8 mouse cellular contexts compared by ENCODE assay signal in the genomic region with DNA sequence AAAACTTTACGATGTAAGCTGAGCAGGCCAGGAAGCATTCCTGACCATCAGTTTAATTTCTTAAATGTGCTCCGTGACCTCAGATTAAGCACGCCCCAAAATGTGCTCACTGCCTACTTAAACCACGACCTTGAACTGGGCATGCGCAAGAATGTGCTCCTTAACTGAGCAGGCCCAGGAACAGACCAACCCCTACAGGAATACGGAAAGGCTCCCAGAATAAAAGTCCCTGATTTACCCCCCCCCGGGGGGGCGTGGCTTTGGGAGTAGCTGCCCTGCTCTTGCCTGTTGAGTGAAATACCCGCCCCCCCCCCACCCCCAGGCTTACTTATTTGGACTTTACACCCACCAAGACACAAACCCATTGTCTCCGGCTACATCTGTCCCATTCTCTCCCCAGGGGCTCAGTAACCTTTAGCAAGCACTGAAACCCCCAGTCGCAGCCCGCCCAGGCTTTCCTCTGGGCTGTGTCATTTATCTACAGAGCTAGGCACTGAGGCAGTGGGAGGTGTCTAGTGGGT. TPM values are rescaled to one million over a fixed set of nuclear protein-coding genes. Genes with fewer than 3 reads are reported as not detected.
DNase-seq lines count a peak whose midpoint lies in the region; TF ChIP-seq lines count a peak whose summit lies in the region.
"Had no signal": no experiment of that assay in that cellular context is flagged by ENCODE, and none has a peak within 500 bp of the region (broad histone marks: within the 10 kb centered on the region; RNA-seq: fewer than 3 reads in every experiment).

No protein-coding gene starts in this region.

- H3K4me2 ChIP-seq in CH12.LX (ENCODE audit: insufficient read depth, low read depth, poor library complexity, severe bottlenecking) = peak overlapping the region; percentile 74; the same call in 1 of the 2 replicates

- no peak for TF ChIP-seq CTCF in CH12.LX (conservative IDR thresholded peaks at IDR 0.05 in 1 of 2, IDR thresholded peaks at IDR 0.05 in 1 of 2; ENCODE audit: low read depth in 2 of 2, low read length in 2 of 2)

- peaks cover 12% of the 10 kb centered on the region for H3K9me3 ChIP-seq in CH12.LX (replicated peaks; ENCODE audit: low read length)

- TF ChIP-seq POLR2A in CH12.LX (IDR thresholded peaks at IDR 0.05; ENCODE audit: low read depth, low read length) = peak; percentile 33; the same call in 1 of the 2 replicates

- TF ChIP-seq EP300 in CH12.LX (IDR thresholded peaks at IDR 0.05; ENCODE audit: low read length) = no peak

- peak overlapping the region; percentile 7; the same call in 1 of the 2 replicates for H3K9ac ChIP-seq in CH12.LX (ENCODE audit: insufficient read depth, low read depth)

- in situ Hi-C loops in CH12.LX (cut with MboI; ENCODE audit: low pct_ligation_motif_present, low pct_unique_long_range_greater_than_20kb, low sequenced_read_pairs) = no loop called here

- no peaks in the 10 kb centered on the region for H3K36me3 ChIP-seq in CH12.LX (replicated peaks in 1 of 2; ENCODE audit: control insufficient read depth in 1 of 2, insufficient read depth in 1 of 2, low read length in 1 of 2)

- DNase-seq in CH12.LX (ENCODE audit: extremely low read depth) (peak; percentile 96), ZHBTc4 (ENCODE audit: low read depth, low spot score) (peak; percentile 55)
- DNase-seq in hindlimb bud, embryonic 11.5 days (ENCODE audit: extremely low spot score, low read depth, low spot score) = peak; percentile 22
- peak; percentile 52 for DNase-seq in lung, postnatal 36 days
- DNase-seq in cerebellum, postnatal 4 days (ENCODE audit: low spot score in 2 of 2) = no peak
- DNase-seq in heart, postnatal 25 days (ENCODE audit: low spot score) = no peak
- no peak for DNase-seq in thymus, postnatal 10 days (ENCODE audit: low spot score in 2 of 2)
- DNase-seq: thymus, postnatal 36 days had no signal

- peak overlapping the region in 2 of 3 experiments; percentile 26 to 46 for H3K4me3 ChIP-seq in CH12.LX (replicated peaks in 1 of 3; ENCODE audit: low read depth in 2 of 3, low read length in 2 of 3, poor library complexity in 1 of 3)

- peak overlapping the region; percentile 70; the same call in 1 of the 2 replicates for H3K27ac ChIP-seq in CH12.LX (ENCODE audit: insufficient read depth, low read depth)

- H3K4me1 ChIP-seq in CH12.LX (ENCODE audit: control insufficient read depth in 1 of 2, insufficient read depth in 2 of 2) = peaks cover 28 to 87% of the 10 kb centered on the region in 2 experiments

- TF ChIP-seq RAD21 in CH12.LX (IDR thresholded peaks at IDR 0.05; ENCODE audit: low read depth, low read length) = no peak

- intact Hi-C loops in heart, postnatal 25 days (cut with DNase I) = no loop called here

- no peaks in the 10 kb centered on the region for H3K79me2 ChIP-seq in CH12.LX (replicated peaks; ENCODE audit: control insufficient read depth, extremely low read depth, insufficient read depth, poor library complexity, severe bottlenecking)

- no peaks in the 10 kb centered on the region for H3K27me3 ChIP-seq in CH12.LX (replicated peaks)

- dilution Hi-C loops in CH12.LX (cut with MboI; ENCODE audit: extremely low pct_ligation_motif_present, extremely low pct_unique_long_range_greater_than_20kb, low sequenced_read_pairs) = no loop called here

TF ChIP-seq in CH12.LX, 34 proteins besides CTCF, POLR2A, EP300 and RAD21:
- TF ChIP-seq MAZ (IDR thresholded peaks at IDR 0.05; ENCODE audit: low read depth, low read length) (peak; percentile 61), USF1 (IDR thresholded peaks at IDR 0.05; ENCODE audit: low read depth, low read length) (no peak), JUN (IDR thresholded peaks at IDR 0.05; ENCODE audit: insufficient read depth, low read depth, low read length) (no peak), USF2 (conservative IDR thresholded peaks at IDR 0.05; ENCODE audit: low read depth, low read length) (no peak), HCFC1 (IDR thresholded peaks at IDR 0.05; ENCODE audit: low read depth, low read length) (0 out of 2 replicates have a peak, but pooled peaks have one; percentile 27), RCOR1 (conservative IDR thresholded peaks at IDR 0.05; ENCODE audit: low read depth, low read length) (no peak), PAX5 (IDR thresholded peaks at IDR 0.05; ENCODE audit: low read length) (no peak), KAT2A (IDR thresholded peaks at IDR 0.05; ENCODE audit: insufficient replicate concordance, low read length) (no peak), MYC (IDR thresholded peaks at IDR 0.05; ENCODE audit: low read depth, low read length) (no peak; the same call in 1 of the 2 replicates), ELF1 (IDR thresholded peaks at IDR 0.05; ENCODE audit: low read depth, low read length) (0 out of 2 replicates have a peak, but pooled peaks have one; percentile 35), POLR2AphosphoS2 (IDR thresholded peaks at IDR 0.05; ENCODE audit: low read depth, low read length) (no peak), IRF4 (IDR thresholded peaks at IDR 0.05; ENCODE audit: low read depth, low read length) (peak; percentile 14; the same call in 1 of the 2 replicates), ZC3H11A (IDR thresholded peaks at IDR 0.05; ENCODE audit: low read depth, low read length) (no peak), UBTF (IDR thresholded peaks at IDR 0.05; ENCODE audit: low read depth, low read length) (no peak), BHLHE40 (IDR thresholded peaks at IDR 0.05; ENCODE audit: low read depth, low read length) (peak; percentile 22; the same call in 1 of the 2 replicates), TCF12 (IDR thresholded peaks at IDR 0.05; ENCODE audit: low read depth, low read length) (no peak), NELFE (IDR thresholded peaks at IDR 0.05; ENCODE audit: low read depth, low read length) (no peak), ZMIZ1 (IDR thresholded peaks at IDR 0.05; ENCODE audit: low read depth, low read length) (no peak), SIN3A (IDR thresholded peaks at IDR 0.05; ENCODE audit: low read length) (peak; percentile 63), JUND (conservative IDR thresholded peaks at IDR 0.05; ENCODE audit: low read depth, low read length) (no peak), ETS1 (conservative IDR thresholded peaks at IDR 0.05; ENCODE audit: low read depth, low read length) (no peak; the same call in none of the 2 replicates), MXI1 (IDR thresholded peaks at IDR 0.05; ENCODE audit: low read depth, low read length) (no peak; the same call in 1 of the 2 replicates), CHD1 (IDR thresholded peaks at IDR 0.05; ENCODE audit: low read depth, low read length) (no peak), TBP (conservative IDR thresholded peaks at IDR 0.05; ENCODE audit: low read depth, low read length) (no peak), CHD2 (IDR thresholded peaks at IDR 0.05; ENCODE audit: low read length) (no peak), E2F4 (IDR thresholded peaks at IDR 0.05; ENCODE audit: insufficient replicate concordance, low read depth, low read length) (no peak), ZKSCAN1 (IDR thresholded peaks at IDR 0.05; ENCODE audit: borderline replicate concordance, low read depth, low read length) (no peak), ZNF384 (IDR thresholded peaks at IDR 0.05; ENCODE audit: low read depth, low read length) (no peak), SMC3 (IDR thresholded peaks at IDR 0.05; ENCODE audit: low read depth, low read length) (0 out of 2 replicates have a peak, but pooled peaks have one; percentile 4), GABPA (IDR thresholded peaks at IDR 0.05; ENCODE audit: insufficient replicate concordance, low read depth, low read length) (no peak), MEF2A (IDR thresholded peaks at IDR 0.05; ENCODE audit: borderline replicate concordance, low read depth, low read length) (peak; percentile 56; the same call in 1 of the 2 replicates), MAX (IDR thresholded peaks at IDR 0.05; ENCODE audit: low read length) (no peak), NRF1 (IDR thresholded peaks at IDR 0.05; ENCODE audit: low read depth, low read length) (peak; percentile 84), MAFK (IDR thresholded peaks at IDR 0.05; ENCODE audit: insufficient replicate concordance, low read length) (no peak)

RNA-seq across cellular contexts. Expression of a gene that starts 48.9 kb away (rescaled TPM):
- total RNA-seq in CH12.LX (2012; rRNA removed) (0.17 and 0.25 TPM in 2 replicates), CH12.LX (2014; rRNA removed) (0.05 and 0.34 TPM in 2 replicates)
- 0.14 TPM in 1 of 2 replicates, not detected in the other for polyA plus RNA-seq in CH12.LX (2012; ENCODE audit: insufficient read length, low read depth)
- 10 to 100 TPM; 20.2 to 20.7 TPM for total RNA-seq in heart, postnatal 25 days (2021)

RNA-seq across cellular contexts. Expression of a gene that starts 49.8 kb away (rescaled TPM):
- 16.3 and 16.4 TPM in 2 replicates for total RNA-seq in CH12.LX (2012; rRNA removed)
- total RNA-seq in CH12.LX (2014; rRNA removed) = 18.5 and 20.9 TPM in 2 replicates
- polyA plus RNA-seq in CH12.LX (2012; ENCODE audit: insufficient read length, low read depth) = 12.9 and 14.2 TPM in 2 replicates
- 1 to 10 TPM; 1.8 to 2.6 TPM for total RNA-seq in heart, postnatal 25 days (2021)

Comparison
In these comparisons a context has a peak if more than half of its experiments do, and no peak if none do; other contexts are left out.
1. DNase-seq: peak in CH12.LX (single experiment), ZHBTc4 (single experiment), hindlimb bud, embryonic 11.5 days (single experiment) and lung, postnatal 36 days (single experiment); none in cerebellum, postnatal 4 days (0 of 2), heart, postnatal 25 days (single experiment) and thymus, postnatal 10 days (0 of 2).
2. RNA of a gene that starts 48.9 kb away (total RNA-seq): 20.2 to 20.7 TPM in heart, postnatal 25 days; 0.05 to 0.34 TPM in CH12.LX; every median in the first group is over 10 times any median in the second.
3. RNA of a gene that starts 49.8 kb away (total RNA-seq): 16.3 to 20.9 TPM in CH12.LX; 1.8 to 2.6 TPM in heart, postnatal 25 days; every median in the first group is over 4 times any median in the second.